Mouse (Mus musculus): ENCODE measurements around the gene Wnk4.

Wnk4 gene

GRCm38 (mm10) chr11:101259948-101260825, at the start of gene Wnk4:
Wnk4 (plus strand) TSS chr11:101260567.
- DNase-seq (ENCODE audit: low spot score) = peak; percentile 58

- DNase-seq (ENCODE audit: low spot score) = peak; percentile 31
Measured at GRCm38 (mm10) chr11:101211970-101212369, 48.4 kb upstream of the Wnk4 start.

- DNase-seq (ENCODE audit: low spot score) = no peak
Measured at GRCm38 (mm10) chr11:101216936-101217335, 43.4 kb upstream of the Wnk4 start.

- DNase-seq (ENCODE audit: low spot score) = no peak
Measured at GRCm38 (mm10) chr11:101218436-101219055, 41.8 kb upstream of the Wnk4 start.

GRCm38 (mm10) chr11:101220853-101221252, 39.5 kb upstream of the Wnk4 start:
- DNase-seq (ENCODE audit: low spot score) = no peak

GRCm38 (mm10) chr11:101221306-101221986, 38.9 kb upstream of the Wnk4 start:
- DNase-seq (ENCODE audit: low spot score) = no peak

- DNase-seq (ENCODE audit: low spot score) = no peak
Measured at GRCm38 (mm10) chr11:101224337-101224736, 36.0 kb upstream of the Wnk4 start.

- no peak for DNase-seq (ENCODE audit: low spot score)
Measured at GRCm38 (mm10) chr11:101225331-101226064, 34.9 kb upstream of the Wnk4 start.

GRCm38 (mm10) chr11:101226065-101226701, 34.2 kb upstream of the Wnk4 start, which contains the start of gene Ezh1:
Ezh1 (minus strand) TSS chr11:101226463.
- peak; percentile 89 for DNase-seq (ENCODE audit: low spot score)

GRCm38 (mm10) chr11:101229361-101229900, 30.9 kb upstream of the Wnk4 start:
- no peak for DNase-seq (ENCODE audit: low spot score)

- DNase-seq (ENCODE audit: low spot score) = no peak
Measured at GRCm38 (mm10) chr11:101230061-101230511, 30.3 kb upstream of the Wnk4 start.

GRCm38 (mm10) chr11:101230526-101230925, 29.8 kb upstream of the Wnk4 start:
- DNase-seq (ENCODE audit: low spot score) = no peak

GRCm38 (mm10) chr11:101230991-101231871, 29.1 kb upstream of the Wnk4 start:
- no peak for DNase-seq (ENCODE audit: low spot score)

GRCm38 (mm10) chr11:101232010-101232839, 28.1 kb upstream of the Wnk4 start:
- no peak for DNase-seq (ENCODE audit: low spot score)

- no peak for DNase-seq (ENCODE audit: low spot score)
Measured at GRCm38 (mm10) chr11:101233240-101233639, 27.1 kb upstream of the Wnk4 start.

- no peak for DNase-seq (ENCODE audit: low spot score)
Measured at GRCm38 (mm10) chr11:101234124-101234523, 26.2 kb upstream of the Wnk4 start.

GRCm38 (mm10) chr11:101235429-101235828, 24.9 kb upstream of the Wnk4 start:
- no peak for DNase-seq (ENCODE audit: low spot score)

GRCm38 (mm10) chr11:101236782-101237181, 23.6 kb upstream of the Wnk4 start:
- DNase-seq (ENCODE audit: low spot score) = no peak

- no peak for DNase-seq (ENCODE audit: low spot score)
Measured at GRCm38 (mm10) chr11:101238071-101238647, 22.2 kb upstream of the Wnk4 start.
